Mouse (Mus musculus): Measurements from ENCODE around the gene Matn1.
A peak's percentile ranks its signal among the peaks of the same experiment; 100 is the strongest.

Matn1 gene

GRCm38 (mm10) chr4:130916639-130917038, 27.5 kb upstream of the Matn1 start:
- DNase-seq (ENCODE audit: low read depth, low spot score) = peak; percentile 46

- no peak for DNase-seq (ENCODE audit: low read depth, low spot score)
Measured at GRCm38 (mm10) chr4:130917564-130917963, 26.6 kb upstream of the Matn1 start.

- DNase-seq (ENCODE audit: low read depth, low spot score) = peak; percentile 67
Measured at GRCm38 (mm10) chr4:130918805-130919749, 25.1 kb upstream of the Matn1 start.

- peak; percentile 60 for DNase-seq (ENCODE audit: low read depth, low spot score)
Measured at GRCm38 (mm10) chr4:130919750-130920356, 24.3 kb upstream of the Matn1 start.

GRCm38 (mm10) chr4:130920951-130921693, 23.1 kb upstream of the Matn1 start:
- peak; percentile 82 for DNase-seq (ENCODE audit: low read depth, low spot score)

- DNase-seq (ENCODE audit: low read depth, low spot score) = peak; percentile 80
Measured at GRCm38 (mm10) chr4:130921986-130922385, 22.2 kb upstream of the Matn1 start.

- DNase-seq (ENCODE audit: low read depth, low spot score) = no peak
Measured at GRCm38 (mm10) chr4:130926274-130926673, 17.9 kb upstream of the Matn1 start.

- DNase-seq (ENCODE audit: low read depth, low spot score) = no peak
Measured at GRCm38 (mm10) chr4:130927821-130928220, 16.4 kb upstream of the Matn1 start.

GRCm38 (mm10) chr4:130942644-130943043, 1.5 kb upstream of the Matn1 start:
- no peak for DNase-seq (ENCODE audit: low read depth, low spot score)

- peak; percentile 4 for DNase-seq (ENCODE audit: low read depth, low spot score)
Measured at GRCm38 (mm10) chr4:130944779-130945178, 594 bp downstream of the Matn1 start.

GRCm38 (mm10) chr4:130947094-130947647, 3.0 kb downstream of the Matn1 start:
- peak; percentile 51 for DNase-seq (ENCODE audit: low read depth, low spot score)

- no peak for DNase-seq (ENCODE audit: low read depth, low spot score)
Measured at GRCm38 (mm10) chr4:130949821-130950384, 5.7 kb downstream of the Matn1 start.

GRCm38 (mm10) chr4:130952531-130952930, 8.3 kb downstream of the Matn1 start:
- peak; percentile 71 for DNase-seq (ENCODE audit: low read depth, low spot score)

GRCm38 (mm10) chr4:130957156-130957555, 13.0 kb downstream of the Matn1 start:
- no peak for DNase-seq (ENCODE audit: low read depth, low spot score)

- no peak for DNase-seq (ENCODE audit: low read depth, low spot score)
Measured at GRCm38 (mm10) chr4:130958812-130959211, 14.6 kb downstream of the Matn1 start.

- no peak for DNase-seq (ENCODE audit: low read depth, low spot score)
Measured at GRCm38 (mm10) chr4:130959678-130960077, 15.5 kb downstream of the Matn1 start.

- DNase-seq (ENCODE audit: low read depth, low spot score) = peak; percentile 63
Measured at GRCm38 (mm10) chr4:130960118-130960734, 16.0 kb downstream of the Matn1 start.

GRCm38 (mm10) chr4:130971278-130971677, 27.1 kb downstream of the Matn1 start:
- no peak for DNase-seq (ENCODE audit: low read depth, low spot score)

GRCm38 (mm10) chr4:130972421-130972829, 28.2 kb downstream of the Matn1 start:
- no peak for DNase-seq (ENCODE audit: low read depth, low spot score)

- DNase-seq (ENCODE audit: low read depth, low spot score) = no peak
Measured at GRCm38 (mm10) chr4:130973332-130974263, 29.4 kb downstream of the Matn1 start.
